Mouse (Mus musculus) forebrain, embryonic 14.5 days (tissue): ENCODE measurements around the gene Ptprt. TPM values are rescaled to one million over a fixed set of nuclear protein-coding genes. Genes with fewer than 3 reads are reported as not detected.

Source experiments
- ATAC-seq: fragments of 200-750 bp; cut with Nextera tagmentation; 2 replicates; pipeline ENCODE4 v1.8.0; 2017; ENCODE audit warnings: mild to moderate bottlenecking, moderate library complexity
- DNase-seq: peaks from one replicate; pipeline ENCODE4 v3.0.0-alpha.2; 2015; ENCODE audit warnings: low spot score
- H3K27ac ChIP-seq: fragments of 300-500 bp; sonication (generic); 2 replicates; pipeline ENCODE4 v1.5.1; 2014; ENCODE audit warnings: low read depth, mild to moderate bottlenecking, control low read depth, low read length, moderate library complexity
- H3K27me3 ChIP-seq: fragments of 300-500 bp; sonication (generic); replicated peaks from 2 replicates; pipeline ENCODE4 v1.6.1; 2014; ENCODE audit warnings: low read length, control low read depth, mixed read lengths; ENCODE audit not compliant: control insufficient read depth, insufficient read depth
- H3K36me3 ChIP-seq: fragments of 300-500 bp; sonication (generic); 2 replicates; pipeline ENCODE4 v1.6.1; 2014; ENCODE audit warnings: low read length, control low read depth; ENCODE audit not compliant: control insufficient read depth, insufficient read depth
- H3K4me1 ChIP-seq: fragments of 300-500 bp; sonication (generic); 2 replicates; pipeline ENCODE4 v1.6.1; 2014; ENCODE audit warnings: antibody characterized with exemption, low read length, control low read depth; ENCODE audit not compliant: control insufficient read depth, insufficient read depth
- H3K4me2 ChIP-seq: fragments of 300-500 bp; sonication (generic); 2 replicates; pipeline ENCODE4 v1.6.1; 2014; ENCODE audit warnings: mild to moderate bottlenecking, control low read depth, low read length
- H3K4me3 ChIP-seq: fragments of 300-500 bp; sonication (generic); 2 replicates; pipeline ENCODE4 v1.5.1; 2014; ENCODE audit warnings: low read depth, low read length, control low read depth
- H3K9ac ChIP-seq: fragments of 300-500 bp; sonication (generic); 2 replicates; pipeline ENCODE4 v1.6.1; 2014; ENCODE audit warnings: mild to moderate bottlenecking, low read length, control low read depth, moderate library complexity
- H3K9me3 ChIP-seq: fragments of 300-500 bp; sonication (generic); replicated peaks from 2 replicates; pipeline ENCODE4 v1.6.1; 2016; ENCODE audit warnings: low read length, control low read depth, mixed read lengths; ENCODE audit not compliant: control insufficient read depth
- WGBS: fragments of 180-500 bp; shearing (Covaris S2); extraction: QIAGEN DNeasy Blood & Tissue Kit; methylation state at CpG from one replicate; pipeline ENCODE4 v1.1.7; 2014; 5-methylcytosine and 5-hydroxymethylcytosine counted together
- polyA plus RNA-seq: library from polyadenylated mRNA; unstranded; fragments of >200 nt; fragmentation: Nextera tagmentation; extraction: Ambion mirVana; gene quantifications from 2 replicates; pipeline ENCODE4 v1.2.1, GENCODE M21; 2014

Ptprt gene
- polyA plus RNA-seq, 1 experiment from 2014 or later, result 3.6 TPM

GRCm38 (mm10) chr2:162118041-162118440 is 542.9 kb downstream of the Ptprt start:
- no peaks in the 10 kb centered on the region for H3K36me3 ChIP-seq
- H3K4me3 ChIP-seq, result no peak overlapping the region
- no peaks in the 10 kb centered on the region for H3K4me1 ChIP-seq
- H3K9ac ChIP-seq, result no peak overlapping the region
- no peak overlapping the region for H3K4me2 ChIP-seq
- DNase-seq, result no peak
- no peaks in the 10 kb centered on the region for H3K27me3 ChIP-seq
- H3K9me3 ChIP-seq, result no peaks in the 10 kb centered on the region
- WGBS, result 78% methylated on average over 2 of the region's 2 CpGs
- no peak for ATAC-seq
- no peak overlapping the region for H3K27ac ChIP-seq

DNA sequence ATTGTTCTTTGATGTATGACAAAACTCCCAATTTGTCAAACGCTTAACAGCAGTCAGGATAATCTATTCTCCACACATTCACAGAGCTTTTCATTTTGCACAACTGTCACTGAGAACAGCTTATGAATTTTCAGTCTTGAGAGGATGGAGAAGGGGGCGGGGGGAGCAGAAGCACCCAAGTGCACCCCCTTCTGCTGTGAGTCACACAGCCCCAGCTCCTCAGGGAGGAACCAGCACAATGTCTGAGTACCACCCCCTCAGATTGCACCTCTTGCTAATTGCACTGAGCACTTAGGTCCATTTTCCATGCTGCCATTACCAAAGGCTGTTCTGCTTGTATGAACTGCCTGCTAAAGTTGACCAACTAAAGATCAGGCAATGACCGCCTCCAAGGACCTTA is 578.6 kb downstream of the Ptprt start:
- H3K9me3 ChIP-seq, result no peaks in the 10 kb centered on the region
- no peak overlapping the region for H3K4me2 ChIP-seq
- H3K36me3 ChIP-seq, result no peaks in the 10 kb centered on the region
- WGBS, result 91% methylated on average over 3 of the region's 3 CpGs
- no peaks in the 10 kb centered on the region for H3K27me3 ChIP-seq
- no peak overlapping the region for H3K27ac ChIP-seq
- ATAC-seq, result no peak
- no peaks in the 10 kb centered on the region for H3K4me1 ChIP-seq
- DNase-seq, result peak; percentile 24
- H3K9ac ChIP-seq, result no peak overlapping the region
- no peak overlapping the region for H3K4me3 ChIP-seq

- WGBS, result 33% methylated on average over 1 of the region's 1 CpGs
- no peak for DNase-seq
Measured at GRCm38 (mm10) chr2:162080717-162081398, 580.1 kb downstream of the Ptprt start.

DNA sequence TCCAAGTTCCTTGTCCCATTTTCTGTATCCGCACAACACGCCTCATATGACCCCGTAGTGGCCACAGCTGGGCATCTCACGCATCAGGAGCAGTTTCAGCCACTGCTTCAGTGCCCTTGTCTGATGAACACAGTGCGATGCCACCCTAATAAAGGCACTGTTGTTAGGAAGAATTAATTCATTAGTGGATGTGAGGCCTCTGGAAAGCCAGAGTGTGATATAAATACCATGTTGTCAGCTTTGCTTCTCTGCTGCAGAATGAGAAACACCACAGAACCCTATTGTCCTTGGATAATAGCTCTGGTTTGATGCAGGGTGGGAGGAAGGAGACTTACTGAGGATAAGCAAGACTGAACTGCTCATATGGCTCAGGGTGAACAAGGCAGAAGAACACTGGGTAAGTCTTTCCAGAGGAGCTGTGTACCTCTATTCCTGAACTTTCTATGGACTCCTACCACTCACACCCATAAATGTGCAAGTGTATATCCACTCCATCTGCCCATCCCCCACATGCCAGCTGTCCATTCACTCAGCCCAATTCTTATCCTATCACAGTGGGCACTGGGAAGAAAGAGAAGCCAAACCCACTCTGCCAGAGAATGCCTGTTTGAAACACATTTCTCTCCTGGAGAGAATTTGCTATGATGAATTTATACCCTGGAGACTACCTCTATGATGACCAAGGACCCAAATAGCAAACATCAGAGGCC is 582.2 kb downstream of the Ptprt start:
- H3K27me3 ChIP-seq, result no peaks in the 10 kb centered on the region
- no peak overlapping the region for H3K9ac ChIP-seq
- WGBS, result 80% methylated on average over 5 of the region's 5 CpGs
- no peak overlapping the region for H3K4me3 ChIP-seq
- H3K36me3 ChIP-seq, result no peaks in the 10 kb centered on the region
- DNase-seq, result no peak
- ATAC-seq, result no peak
- no peak overlapping the region for H3K27ac ChIP-seq
- H3K4me2 ChIP-seq, result no peak overlapping the region
- H3K9me3 ChIP-seq, result no peaks in the 10 kb centered on the region
- H3K4me1 ChIP-seq, result no peaks in the 10 kb centered on the region

More at GRCm38 (mm10) chr2:162080717-162081398, 580.1 kb downstream of the Ptprt start:
- Histone ChIP-seq H3K27ac (no peak overlapping the region), H3K4me1 (no peaks in the 10 kb centered on the region), H3K27me3 (no peaks in the 10 kb centered on the region), H3K9me3 (no peaks in the 10 kb centered on the region), H3K4me3 (no peak overlapping the region), H3K9ac (no peak overlapping the region), H3K36me3 (no peaks in the 10 kb centered on the region), H3K4me2 (no peak overlapping the region)
- no peak for ATAC-seq

DNA sequence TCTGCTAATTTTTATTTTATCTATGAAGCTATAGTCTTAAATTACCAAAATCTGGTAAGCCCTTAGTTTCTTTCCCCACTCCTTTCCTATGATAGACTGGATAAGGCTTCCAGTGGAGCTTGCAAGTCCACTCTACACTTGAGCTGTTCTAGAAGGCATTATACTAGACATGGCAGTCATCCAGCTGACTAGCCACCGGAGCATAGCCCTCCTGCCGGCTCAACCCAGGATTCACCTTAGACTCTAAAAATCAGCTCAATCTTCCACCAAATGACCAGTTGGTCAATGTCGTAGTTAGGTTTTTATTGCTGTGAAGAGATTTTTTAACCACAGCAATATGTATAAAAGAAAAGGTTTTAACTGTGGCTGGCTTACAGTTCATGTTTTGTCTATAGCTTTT is 608.1 kb downstream of the Ptprt start:
- H3K27ac ChIP-seq, result no peak overlapping the region
- H3K27me3 ChIP-seq, result no peaks in the 10 kb centered on the region
- no peak for ATAC-seq
- H3K4me3 ChIP-seq, result no peak overlapping the region
- 90% methylated on average over 3 of the region's 3 CpGs for whole genome bisulfite sequencing
- no peaks in the 10 kb centered on the region for H3K4me1 ChIP-seq
- H3K36me3 ChIP-seq, result no peaks in the 10 kb centered on the region
- no peak overlapping the region for H3K9ac ChIP-seq
- no peaks in the 10 kb centered on the region for H3K9me3 ChIP-seq
- DNase-seq, result no peak
- H3K4me2 ChIP-seq, result no peak overlapping the region

- Histone ChIP-seq H3K4me3 (no peak overlapping the region), H3K27ac (no peak overlapping the region), H3K9ac (no peak overlapping the region), H3K27me3 (no peaks in the 10 kb centered on the region), H3K4me2 (no peak overlapping the region), H3K4me1 (no peaks in the 10 kb centered on the region), H3K9me3 (no peaks in the 10 kb centered on the region), H3K36me3 (no peaks in the 10 kb centered on the region)
- ATAC-seq (no peak), DNase-seq (no peak)
- WGBS, result 72% methylated on average over 4 of the region's 4 CpGs
Measured at GRCm38 (mm10) chr2:162050198-162050597, 610.7 kb downstream of the Ptprt start.

DNA sequence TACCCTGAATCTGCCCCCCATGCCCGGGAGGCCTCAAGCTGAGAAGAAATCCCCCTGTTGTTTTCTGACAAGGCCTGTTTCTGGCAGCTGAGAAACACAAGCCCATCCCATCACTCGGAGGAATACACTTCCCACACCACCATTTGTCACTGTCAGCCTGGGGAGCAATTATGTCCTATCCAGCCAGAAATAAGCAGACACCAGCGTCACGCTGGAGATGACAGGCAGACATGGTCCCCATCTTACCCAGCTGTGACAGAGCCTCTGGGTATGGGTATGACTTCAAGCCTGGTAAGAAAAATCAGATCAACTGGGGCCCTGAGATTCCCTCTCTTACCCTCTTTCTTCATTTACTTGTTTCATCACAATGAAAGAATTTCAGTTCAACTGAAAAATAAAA is 625.3 kb downstream of the Ptprt start:
- H3K9ac ChIP-seq, result no peak overlapping the region
- H3K27me3 ChIP-seq, result no peaks in the 10 kb centered on the region
- DNase-seq (no peak), ATAC-seq (no peak)
- H3K4me3 ChIP-seq, result no peak overlapping the region
- H3K27ac ChIP-seq, result no peak overlapping the region
- no peaks in the 10 kb centered on the region for H3K36me3 ChIP-seq
- no peaks in the 10 kb centered on the region for H3K4me1 ChIP-seq
- no peak overlapping the region for H3K4me2 ChIP-seq
- WGBS, result 78% methylated on average over 4 of the region's 4 CpGs
- H3K9me3 ChIP-seq, result no peaks in the 10 kb centered on the region

DNA sequence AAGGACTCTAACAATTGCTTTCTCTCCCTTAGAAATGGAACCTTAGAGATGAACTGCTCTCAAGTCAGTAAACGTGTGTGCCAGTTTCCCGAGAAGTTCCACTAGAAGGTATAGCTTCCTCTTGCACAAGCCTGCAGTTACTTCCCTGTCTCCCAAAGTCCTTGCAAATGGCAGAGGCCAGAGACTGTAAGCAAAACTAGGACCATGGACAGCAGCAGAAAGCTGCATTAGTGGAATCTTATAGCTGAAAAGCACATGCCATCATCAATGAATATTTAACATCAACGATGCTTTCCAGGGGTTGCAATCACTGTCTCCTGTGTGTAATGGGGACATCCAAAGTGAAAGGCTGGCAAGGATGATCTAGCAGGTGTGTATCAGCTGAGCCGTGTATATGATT is 629.3 kb downstream of the Ptprt start:
- no peak for ATAC-seq
- WGBS, result 78% methylated on average over 4 of the region's 4 CpGs
- Histone ChIP-seq H3K4me3 (no peak overlapping the region), H3K9me3 (no peaks in the 10 kb centered on the region), H3K4me1 (no peaks in the 10 kb centered on the region), H3K27ac (no peak overlapping the region), H3K9ac (no peak overlapping the region), H3K36me3 (no peaks in the 10 kb centered on the region), H3K4me2 (no peak overlapping the region), H3K27me3 (no peaks in the 10 kb centered on the region)
- peak; percentile 8 for DNase-seq

GRCm38 (mm10) chr2:162001016-162001415 is 659.9 kb downstream of the Ptprt start:
- no peaks in the 10 kb centered on the region for H3K27me3 ChIP-seq
- no peaks in the 10 kb centered on the region; the same call in 1 of the 2 replicates for H3K4me1 ChIP-seq
- H3K4me2 ChIP-seq, result no peak overlapping the region
- no peaks in the 10 kb centered on the region for H3K36me3 ChIP-seq
- peak; percentile 51 for DNase-seq
- ATAC-seq, result no peak
- H3K27ac ChIP-seq, result no peak overlapping the region
- H3K9ac ChIP-seq, result no peak overlapping the region
- WGBS, result 31% methylated on average over 7 of the region's 7 CpGs
- no peaks in the 10 kb centered on the region for H3K9me3 ChIP-seq
- no peak overlapping the region for H3K4me3 ChIP-seq
